8 mouse cellular contexts compared by ENCODE assay signal in the genomic region with DNA sequence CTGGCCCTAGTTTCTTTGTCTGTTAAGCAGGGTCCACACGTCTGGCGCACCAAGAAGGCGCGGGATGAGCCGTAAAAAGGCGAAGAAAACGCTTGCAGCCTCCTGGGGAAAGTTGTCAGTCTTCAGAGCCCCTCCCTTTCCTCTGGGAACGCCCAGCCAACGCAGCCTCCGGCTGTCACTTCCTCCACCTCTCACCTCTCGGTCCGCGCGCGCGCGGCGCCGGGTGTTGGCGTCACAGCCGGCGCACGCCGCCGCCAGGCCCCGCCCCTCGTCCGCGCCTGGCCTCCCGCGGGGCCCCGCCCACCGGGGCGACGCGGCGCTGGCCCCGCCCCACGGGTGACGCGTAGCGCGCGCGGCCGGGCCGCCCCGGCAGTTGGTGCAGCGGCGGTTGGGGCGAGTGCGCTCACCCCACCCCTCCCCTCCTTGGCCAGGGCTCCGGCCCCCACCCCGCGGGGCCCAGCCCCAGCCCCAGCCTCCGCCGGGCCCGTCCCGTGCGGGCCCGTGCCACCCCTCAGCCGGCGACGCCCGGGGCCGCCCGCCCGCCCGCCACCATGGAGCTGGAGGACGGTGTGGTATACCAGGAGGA. TPM values are rescaled to one million over a fixed set of nuclear protein-coding genes. Genes with fewer than 3 reads are reported as not detected.
DNase-seq lines count a peak whose midpoint lies in the region; ATAC-seq and TF ChIP-seq lines count a peak whose summit lies in the region.

A gene (plus strand): TSS at position 372 of the 586 bp plus-strand sequence.

- DNase-seq in 3T3-L1 (ENCODE audit: low read depth, low spot score), result peak; percentile 98
- DNase-seq in adrenal gland, postnatal 4 days (ENCODE audit: low spot score in 2 of 2), result peak; percentile 82 to 92
- peak; percentile 97 for DNase-seq in embryonic facial prominence, embryonic 14.5 days (ENCODE audit: low spot score)
- DNase-seq in heart, adult 2 months, result peak; percentile 96
- DNase-seq in kidney, adult 8-10 months, result peak; percentile 92 to 93
- peak; percentile 89 to 96 for DNase-seq in spleen, postnatal 10 days (ENCODE audit: low spot score in 2 of 2)

- H3K36me3 ChIP-seq in embryonic facial prominence, embryonic 14.5 days (ENCODE audit: control insufficient read depth, insufficient read depth, low read length), result no peaks in the 10 kb centered on the region
- H3K36me3 ChIP-seq in heart, adult 2 months (ENCODE audit: control insufficient read depth, insufficient read depth, low read length), result peaks cover 26% of the 10 kb centered on the region
- no peaks in the 10 kb centered on the region for H3K36me3 ChIP-seq in limb, embryonic 13.5 days
- no peaks in the 10 kb centered on the region for H3K36me3 ChIP-seq in midbrain, embryonic 16.5 days (ENCODE audit: control insufficient read depth, insufficient read depth, low read length)

- H3K9me3 ChIP-seq in embryonic facial prominence, embryonic 14.5 days (ENCODE audit: control insufficient read depth, low read length), result no peaks in the 10 kb centered on the region
- H3K9me3 ChIP-seq in limb, embryonic 13.5 days, result no peaks in the 10 kb centered on the region
- H3K9me3 ChIP-seq in midbrain, embryonic 16.5 days (replicated peaks; ENCODE audit: control insufficient read depth, low read length, poor library complexity, severe bottlenecking), result no peaks in the 10 kb centered on the region

- 0% methylated on average over 11 of the region's 70 CpGs for WGBS in embryonic facial prominence, embryonic 14.5 days
- 2% methylated on average over 61 of the region's 70 CpGs for WGBS in heart, adult 2 months
- under 1% methylated on average over 69 of the region's 70 CpGs for WGBS in limb, embryonic 13.5 days
- 0% methylated on average over 29 of the region's 70 CpGs for WGBS in midbrain, embryonic 16.5 days

- peak within 1 kb of the TSS; percentile 91 for H3K4me3 ChIP-seq in embryonic facial prominence, embryonic 14.5 days (ENCODE audit: low read depth, low read length)
- peak within 1 kb of the TSS; percentile 92 for H3K4me3 ChIP-seq in heart, adult 2 months
- H3K4me3 ChIP-seq in limb, embryonic 13.5 days, result peak within 1 kb of the TSS; percentile 97
- H3K4me3 ChIP-seq in midbrain, embryonic 16.5 days (ENCODE audit: low read depth, low read length), result peak within 1 kb of the TSS; percentile 78

- peak within 1 kb of the TSS; percentile 95 for H3K9ac ChIP-seq in embryonic facial prominence, embryonic 14.5 days (ENCODE audit: low read depth, low read length)
- H3K9ac ChIP-seq in heart, adult 2 months (ENCODE audit: low read depth, low read length), result peak within 1 kb of the TSS; percentile 99
- peak within 1 kb of the TSS; percentile 88 for H3K9ac ChIP-seq in limb, embryonic 13.5 days
- peak within 1 kb of the TSS; percentile 91 for H3K9ac ChIP-seq in midbrain, embryonic 16.5 days (ENCODE audit: low read depth, low read length)

- peak within 1 kb of the TSS; percentile 83 for H3K4me2 ChIP-seq in embryonic facial prominence, embryonic 14.5 days (ENCODE audit: low read depth, low read length)
- peak within 1 kb of the TSS; percentile 77 for H3K4me2 ChIP-seq in limb, embryonic 13.5 days (replicated peaks)
- H3K4me2 ChIP-seq in midbrain, embryonic 16.5 days (ENCODE audit: low read length), result peak within 1 kb of the TSS; percentile 97

- TF ChIP-seq POLR2A in heart, adult 2 months (IDR thresholded peaks at IDR 0.05; ENCODE audit: insufficient read depth, low read depth, low read length), result peak; percentile 97

- H3K79me2 ChIP-seq in heart, adult 2 months (replicated peaks; ENCODE audit: control insufficient read depth, insufficient read depth, low read length), result peaks cover 6% of the 10 kb centered on the region

- peaks cover 16% of the 10 kb centered on the region for H3K4me1 ChIP-seq in embryonic facial prominence, embryonic 14.5 days (ENCODE audit: control insufficient read depth, insufficient read depth, low read length)
- peaks cover 13% of the 10 kb centered on the region for H3K4me1 ChIP-seq in heart, adult 2 months (ENCODE audit: control insufficient read depth, insufficient read depth, low read length)
- peaks cover 28% of the 10 kb centered on the region for H3K4me1 ChIP-seq in limb, embryonic 13.5 days
- H3K4me1 ChIP-seq in midbrain, embryonic 16.5 days (ENCODE audit: control insufficient read depth, insufficient read depth, low read length), result peaks cover 26% of the 10 kb centered on the region

- TF ChIP-seq EP300 in heart, adult 2 months (IDR thresholded peaks at IDR 0.05; ENCODE audit: insufficient read depth, low read depth, low read length), result peak; percentile 86

- H3K27me3 ChIP-seq in embryonic facial prominence, embryonic 14.5 days (replicated peaks; ENCODE audit: control insufficient read depth, insufficient read depth, low read length), result no peaks in the 10 kb centered on the region
- H3K27me3 ChIP-seq in heart, adult 2 months (ENCODE audit: control insufficient read depth, insufficient read depth, low read length), result no peaks in the 10 kb centered on the region
- no peaks in the 10 kb centered on the region for H3K27me3 ChIP-seq in limb, embryonic 13.5 days
- no peaks in the 10 kb centered on the region for H3K27me3 ChIP-seq in midbrain, embryonic 16.5 days (ENCODE audit: control insufficient read depth, insufficient read depth, low read depth, low read length)

- H3K27ac ChIP-seq in embryonic facial prominence, embryonic 14.5 days (replicated peaks; ENCODE audit: low read depth, low read length), result peak within 1 kb of the TSS; percentile 98
- H3K27ac ChIP-seq in heart, adult 2 months, result peak within 1 kb of the TSS; percentile 98
- peak within 1 kb of the TSS; percentile 93 for H3K27ac ChIP-seq in limb, embryonic 13.5 days
- peak within 1 kb of the TSS; percentile 93 for H3K27ac ChIP-seq in midbrain, embryonic 16.5 days (ENCODE audit: low read length)

- intact Hi-C loops in heart, adult 2 months (cut with DNase I), result loop anchor here (1.0 to 5.0 kb wide), 4 partner anchors 28 to 77 kb away; a partner anchor contains a TSS

- no peak for TF ChIP-seq CTCF in heart, adult 2 months (IDR thresholded peaks at IDR 0.05)

- peak; percentile 94 for ATAC-seq in embryonic facial prominence, embryonic 14.5 days (ENCODE audit: low read depth)
- peak; percentile 91 for ATAC-seq in limb, embryonic 13.5 days (ENCODE audit: low FRiP score, low read depth)
- ATAC-seq in midbrain, embryonic 16.5 days, result peak; percentile 93

RNA-seq across cellular contexts. Expression of the gene that starts here (rescaled TPM):
- 100 to 1,000 TPM; 109 to 118 TPM for total RNA-seq in adrenal gland, postnatal 4 days (2021)
- polyA plus RNA-seq in embryonic facial prominence, embryonic 14.5 days (2014; fragmentation: Nextera tagmentation; extraction: Ambion mirVana), result 69.9 and 71.6 TPM in 2 replicates
- total RNA-seq in heart, adult 2 months (2021), result 100 to 1,000 TPM; 131 to 155 TPM
- 23.9 and 40.7 TPM in 2 replicates for polyA plus RNA-seq in heart, adult 2 months (2012; rRNA removed)
- 42.6 and 44.1 TPM in 2 replicates for polyA plus RNA-seq in limb, embryonic 13.5 days (2015; fragmentation: Nextera tagmentation; extraction: Ambion mirVana)
- polyA plus RNA-seq in midbrain, embryonic 16.5 days (2015; fragmentation: Nextera tagmentation; extraction: Ambion mirVana), result 82.7 and 92.9 TPM in 2 replicates

Comparison
In these comparisons a context has a peak if more than half of its experiments do, and no peak if none do; other contexts are left out.
1. Peak in every context shown above with its lines: DNase-seq, ATAC-seq, H3K4me3 ChIP-seq and H3K27ac ChIP-seq.